Mouse (Mus musculus): ENCODE measurements around the gene Cd9.

Cd9 gene

DNA sequence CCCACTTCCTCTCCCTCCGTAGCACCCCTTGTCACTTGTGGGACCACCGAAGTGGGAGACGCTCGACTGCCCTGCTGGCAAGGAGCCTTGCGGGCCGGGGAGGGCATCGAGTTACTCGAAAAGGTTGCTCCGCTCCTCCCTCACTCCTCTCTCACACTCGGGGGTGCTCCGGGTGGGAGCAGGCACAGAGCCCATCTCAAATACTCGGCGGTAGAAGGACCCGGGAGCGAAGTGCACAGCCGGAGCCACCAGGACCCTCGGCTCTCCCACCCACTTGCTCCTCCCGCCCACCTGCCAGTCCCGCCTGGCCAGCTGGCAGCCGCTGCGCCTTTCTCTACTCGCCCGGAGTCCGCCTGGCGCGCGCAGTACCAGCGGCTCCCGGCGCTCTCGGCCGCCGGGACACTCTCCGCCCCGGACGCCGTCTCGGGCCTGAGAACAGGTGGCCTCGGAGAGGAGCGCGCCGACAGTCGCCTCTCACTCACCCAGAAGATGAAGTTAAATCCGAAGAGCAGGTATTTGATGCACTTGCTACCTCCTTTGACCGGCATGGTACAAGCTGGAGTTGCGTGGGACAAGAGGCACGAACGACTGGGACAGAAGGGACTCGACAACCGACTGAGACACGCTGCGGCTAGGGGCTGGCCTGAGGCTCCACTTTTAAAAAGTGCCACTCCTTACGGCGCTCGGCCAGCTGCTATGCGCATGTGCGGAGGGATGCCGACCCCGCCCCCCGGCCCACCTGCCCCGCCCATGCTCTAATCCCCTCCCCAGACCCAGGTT lies at the start of gene Cd9:
Gene Cd9, minus strand, starts transcription at position 700 of the 780 bp plus-strand sequence.
- peak; percentile 7 to 44 for DNase-seq (ENCODE audit: low spot score in 2 of 2)

- DNase-seq (ENCODE audit: low spot score in 2 of 2), result no peak
Observed at GRCm38 (mm10) chr6:125541296-125541695, 46.7 kb upstream of the Cd9 start.

DNA sequence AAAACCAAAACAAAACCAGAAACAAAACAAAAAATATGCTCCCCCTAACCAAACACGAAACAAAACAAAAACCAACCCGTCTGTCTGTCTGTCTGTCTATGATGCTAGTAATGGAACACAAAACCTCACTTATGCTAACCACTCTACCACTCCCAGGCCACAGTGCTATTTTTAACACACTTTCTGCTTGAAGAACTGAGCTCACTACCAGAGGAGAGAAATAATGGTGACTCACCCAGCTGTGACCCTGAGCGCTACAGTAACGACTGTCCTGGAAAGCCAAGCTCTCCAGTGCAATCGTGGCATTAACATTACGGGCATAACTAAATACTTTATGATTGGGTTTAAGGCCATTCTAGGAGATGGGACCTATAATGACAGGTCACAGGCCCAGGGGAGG lies 46.2 kb upstream of the Cd9 start:
- DNase-seq (ENCODE audit: low spot score in 2 of 2), result no peak

GRCm38 (mm10) chr6:125540199-125540598 lies 45.6 kb upstream of the Cd9 start:
- DNase-seq (ENCODE audit: low spot score in 2 of 2), result no peak

- DNase-seq (ENCODE audit: low spot score in 2 of 2), result no peak
Observed at GRCm38 (mm10) chr6:125539423-125539822, 44.8 kb upstream of the Cd9 start.

GRCm38 (mm10) chr6:125538469-125538868 lies 43.9 kb upstream of the Cd9 start:
- no peak for DNase-seq (ENCODE audit: low spot score in 2 of 2)

DNA sequence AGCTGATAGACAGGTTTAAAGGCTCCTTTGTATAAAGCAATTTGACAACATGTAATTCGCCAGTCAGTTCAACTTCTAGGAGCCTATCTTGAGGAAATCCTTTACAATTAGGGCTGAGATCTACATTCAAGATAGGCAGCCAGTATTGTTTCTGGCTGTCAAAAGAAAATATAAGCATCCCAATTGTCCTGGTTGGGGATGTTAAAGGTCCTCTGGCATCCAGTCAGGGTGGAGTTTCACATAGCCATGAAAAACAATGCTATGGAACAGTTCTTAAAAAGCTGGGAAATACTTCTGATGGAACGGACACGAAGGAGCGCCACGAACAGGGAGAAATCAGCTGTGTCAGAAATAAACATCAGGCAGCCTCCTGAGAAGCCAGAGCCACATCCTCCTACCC lies 40.4 kb upstream of the Cd9 start:
- no peak for DNase-seq (ENCODE audit: low spot score in 2 of 2)

GRCm38 (mm10) chr6:125533104-125533650 lies 38.6 kb upstream of the Cd9 start:
- DNase-seq (ENCODE audit: low spot score in 2 of 2), result no peak

DNA sequence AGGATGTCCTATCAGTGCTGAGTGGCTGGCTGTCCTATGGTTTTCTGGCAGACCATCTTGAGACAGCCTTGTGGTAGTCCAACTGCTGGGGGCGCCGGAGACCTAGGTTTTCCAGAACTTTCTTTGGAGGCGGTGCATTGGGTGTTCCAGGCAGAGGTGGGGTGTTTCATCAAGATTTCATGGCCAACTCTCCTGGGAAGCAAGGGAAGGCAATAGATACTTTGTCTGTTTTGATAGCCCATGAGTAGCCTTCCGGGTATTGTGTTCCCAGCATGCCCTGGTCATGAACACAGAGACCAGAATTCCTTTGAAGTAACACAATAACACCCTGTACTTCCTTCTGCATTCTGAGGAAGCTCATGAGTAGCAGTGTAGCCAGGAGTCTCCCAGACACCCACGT lies 34.9 kb upstream of the Cd9 start:
- no peak for DNase-seq (ENCODE audit: low spot score in 2 of 2)

GRCm38 (mm10) chr6:125528614-125529200 lies 34.1 kb upstream of the Cd9 start:
- DNase-seq (ENCODE audit: low spot score in 2 of 2), result peak in 1 of 2 experiments; percentile 3

DNA sequence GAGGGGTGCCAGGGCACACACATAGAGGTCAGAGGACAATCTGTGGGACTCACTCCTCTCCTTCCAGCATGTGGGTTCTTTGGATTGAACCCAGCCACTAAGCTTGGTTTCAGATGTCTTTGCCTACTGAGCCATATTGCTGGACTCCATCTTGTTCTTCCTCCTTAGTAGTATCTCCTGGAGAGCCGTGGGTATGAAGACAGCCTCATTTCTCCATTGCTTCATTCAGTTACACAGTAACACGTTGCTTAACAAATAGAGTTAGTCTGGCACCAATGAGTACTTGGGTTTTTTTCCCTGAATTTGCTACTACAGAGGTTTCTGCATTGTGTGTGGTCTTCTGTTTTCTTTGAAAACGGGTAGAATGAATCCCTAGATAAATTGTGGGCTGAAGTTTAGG lies 31.5 kb upstream of the Cd9 start:
- DNase-seq (ENCODE audit: low spot score in 2 of 2), result no peak

- DNase-seq (ENCODE audit: low spot score in 2 of 2), result no peak
Observed at GRCm38 (mm10) chr6:125524027-125524426, 29.4 kb upstream of the Cd9 start.

DNA sequence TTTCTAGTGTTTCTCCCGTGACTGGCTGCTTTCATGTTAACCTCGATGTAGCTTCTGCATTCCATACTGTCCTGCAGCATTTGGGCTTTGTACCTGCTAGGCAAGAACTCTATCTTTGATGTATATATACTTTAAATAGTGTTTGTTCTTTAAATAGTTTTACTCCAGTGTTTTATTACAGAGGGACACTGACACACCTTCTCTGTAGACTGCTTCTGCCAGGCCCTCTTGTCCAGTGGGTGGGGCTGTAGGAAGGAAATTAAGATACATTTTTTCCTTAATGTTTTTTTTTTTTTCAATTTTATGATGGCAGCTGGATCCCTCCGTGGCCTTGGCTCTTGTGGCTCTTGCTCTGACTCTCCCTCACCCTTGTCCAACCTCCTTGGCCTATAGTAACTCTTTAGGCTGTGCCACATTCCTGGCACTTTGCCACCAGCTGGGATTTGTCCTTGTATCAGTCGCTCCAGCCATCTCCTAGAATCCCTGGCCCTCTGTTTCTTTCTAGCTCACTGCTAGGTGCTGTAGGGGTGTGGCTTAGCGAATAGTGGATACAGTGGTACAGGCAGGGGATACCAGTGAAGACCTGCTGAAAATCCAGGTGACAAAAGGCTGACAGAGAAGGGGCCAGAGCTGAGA lies 27.1 kb upstream of the Cd9 start:
- no peak for DNase-seq (ENCODE audit: low spot score in 2 of 2)

GRCm38 (mm10) chr6:125515503-125516315 lies 21.1 kb upstream of the Cd9 start:
- no peak for DNase-seq (ENCODE audit: low spot score in 2 of 2)

- no peak for DNase-seq (ENCODE audit: low spot score in 2 of 2)
Observed at GRCm38 (mm10) chr6:125512950-125513596, 18.5 kb upstream of the Cd9 start.

DNA sequence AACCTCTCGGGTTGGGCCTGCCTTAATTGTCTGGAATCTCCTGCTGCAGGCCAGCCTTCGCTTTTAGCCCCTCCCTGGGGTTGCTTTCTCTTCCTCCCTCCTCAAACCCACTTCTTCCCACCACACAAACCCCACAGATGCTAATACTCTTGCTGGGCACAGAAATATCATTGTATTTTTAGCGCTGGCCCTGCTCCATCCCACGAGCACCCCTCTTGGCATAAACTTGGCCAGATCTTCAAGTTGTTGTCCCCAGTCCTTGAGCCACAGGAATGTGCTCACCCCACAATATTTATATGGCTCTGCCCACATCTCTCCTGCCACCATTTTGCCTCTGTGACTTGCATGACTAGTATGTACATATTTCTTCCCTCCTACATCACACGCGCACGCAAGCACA lies 16.6 kb upstream of the Cd9 start:
- DNase-seq (ENCODE audit: low spot score in 2 of 2), result no peak

DNA sequence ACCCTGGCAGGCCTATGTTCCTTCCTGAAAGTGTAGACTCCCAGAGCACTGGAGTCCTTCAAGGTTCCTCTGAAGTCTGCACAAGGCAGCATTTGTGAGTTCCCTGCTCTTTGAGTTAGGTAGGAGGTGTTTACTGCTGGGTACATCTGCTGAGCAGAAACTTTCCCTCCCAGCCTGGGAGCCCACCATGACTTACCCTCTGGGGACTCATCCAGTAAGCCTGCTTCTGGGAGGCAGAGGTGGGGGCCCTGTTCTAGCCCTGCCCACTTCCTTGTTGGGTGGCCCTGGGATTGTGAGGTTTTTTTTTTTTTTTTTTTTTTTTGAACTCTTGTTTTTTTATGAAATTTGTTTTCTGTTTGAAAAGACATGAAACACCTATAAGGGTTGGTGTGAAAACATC lies 16.1 kb upstream of the Cd9 start:
- no peak for DNase-seq (ENCODE audit: low spot score in 2 of 2)

- no peak for DNase-seq (ENCODE audit: low spot score in 2 of 2)
Observed at GRCm38 (mm10) chr6:125509783-125510182, 15.2 kb upstream of the Cd9 start.

- DNase-seq (ENCODE audit: low spot score in 2 of 2), result no peak
Observed at GRCm38 (mm10) chr6:125506427-125506826, 11.8 kb upstream of the Cd9 start.

GRCm38 (mm10) chr6:125504622-125505355 lies 10.2 kb upstream of the Cd9 start:
- no peak for DNase-seq (ENCODE audit: low spot score in 2 of 2)
